Mouse (Mus musculus) B cell, adult 2 months (primary cell): ENCODE measurements around the gene Guca1a.
"Not testable (repeated sequence)": the region's sequence is repeated elsewhere in the genome, so short reads cannot be mapped to it uniquely, and the experiment has no call there.

ENCODE experiments used
- DNase-seq, 2 experiments: peaks; one replicate each; pipeline ENCODE4 v3.0.0; 2022

The Guca1a gene

GRCm38 (mm10) chr17:47400451-47400850 is at the start of gene Guca1a:
Gene Guca1a, minus strand, starts transcription at chr17:47400584.
- DNase-seq = no peak

GRCm38 (mm10) chr17:47449432-47449831 is 49.0 kb upstream of the Guca1a start:
- DNase-seq = no peak

- no peak for DNase-seq
Measured at GRCm38 (mm10) chr17:47448523-47449372, 48.4 kb upstream of the Guca1a start.

- DNase-seq = no peak
Measured at GRCm38 (mm10) chr17:47446561-47446960, 46.2 kb upstream of the Guca1a start.

GRCm38 (mm10) chr17:47446025-47446424 is 45.6 kb upstream of the Guca1a start:
- no peak for DNase-seq

- DNase-seq = no peak
Measured at GRCm38 (mm10) chr17:47445518-47445917, 45.1 kb upstream of the Guca1a start.

- no peak for DNase-seq
Measured at GRCm38 (mm10) chr17:47444113-47444512, 43.7 kb upstream of the Guca1a start.

- DNase-seq = no peak
Measured at GRCm38 (mm10) chr17:47442271-47442670, 41.9 kb upstream of the Guca1a start.

GRCm38 (mm10) chr17:47441296-47442051 is 41.1 kb upstream of the Guca1a start:
- no peak for DNase-seq

GRCm38 (mm10) chr17:47440359-47440890 is 40.0 kb upstream of the Guca1a start:
- no peak for DNase-seq

GRCm38 (mm10) chr17:47439396-47440028 is 39.1 kb upstream of the Guca1a start:
- no peak for DNase-seq

- DNase-seq = no peak
Measured at GRCm38 (mm10) chr17:47438611-47439010, 38.2 kb upstream of the Guca1a start.

- no peak for DNase-seq
Measured at GRCm38 (mm10) chr17:47436907-47437547, 36.6 kb upstream of the Guca1a start, which contains the start of gene 1700001C19Rik. Gene 1700001C19Rik, minus strand, starts transcription at chr17:47437376.

- no peak for DNase-seq
Measured at GRCm38 (mm10) chr17:47436156-47436906, 35.9 kb upstream of the Guca1a start, which contains the start of gene AI661453. Gene AI661453, plus strand, starts transcription at chr17:47436615.

GRCm38 (mm10) chr17:47430815-47431214 is 30.4 kb upstream of the Guca1a start:
- DNase-seq = no peak

GRCm38 (mm10) chr17:47428831-47429304 is 28.5 kb upstream of the Guca1a start:
- no peak for DNase-seq

GRCm38 (mm10) chr17:47427316-47427715 is 26.9 kb upstream of the Guca1a start:
- DNase-seq = no peak

GRCm38 (mm10) chr17:47424186-47424585 is 23.8 kb upstream of the Guca1a start:
- no peak for DNase-seq

GRCm38 (mm10) chr17:47422616-47423015 is 22.2 kb upstream of the Guca1a start:
- not testable (repeated sequence) for DNase-seq

GRCm38 (mm10) chr17:47421566-47421965 is 21.2 kb upstream of the Guca1a start:
- no peak for DNase-seq

- no peak for DNase-seq
Measured at GRCm38 (mm10) chr17:47420195-47420594, 19.8 kb upstream of the Guca1a start.
